16 mouse cellular contexts compared by ENCODE assay signal in the genomic region with DNA sequence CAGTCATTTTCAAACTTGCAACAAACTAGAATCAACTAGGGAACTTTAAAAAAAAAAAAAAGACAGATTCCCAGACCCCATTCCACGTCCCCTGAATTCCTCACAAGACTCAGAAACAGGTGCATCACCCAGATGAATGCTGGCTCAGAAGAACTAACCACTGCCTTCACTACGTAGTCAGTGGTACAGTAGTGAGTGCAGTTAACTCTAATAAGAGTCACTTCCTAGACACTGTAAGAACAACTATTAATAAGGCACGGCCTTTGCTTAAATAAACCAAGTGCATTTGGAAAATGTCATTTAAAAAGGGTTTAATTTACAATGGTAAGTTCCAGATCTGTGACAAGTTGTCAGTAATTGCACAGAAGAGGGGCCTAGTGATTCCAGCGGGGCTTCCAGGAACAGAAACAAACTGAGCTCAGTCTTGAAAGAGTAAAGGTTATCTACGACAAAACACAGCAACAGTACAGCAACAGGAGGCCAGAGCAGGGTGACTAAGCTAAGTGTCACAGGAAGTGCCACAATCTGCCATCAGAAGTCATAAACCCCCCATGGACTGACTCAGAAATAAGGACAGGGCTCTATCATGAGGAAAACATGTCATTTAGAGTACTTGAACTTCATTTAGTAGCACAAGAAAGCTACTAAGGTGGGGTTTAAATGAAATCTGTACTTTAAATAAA. TPM values are rescaled to one million over a fixed set of nuclear protein-coding genes. Genes with fewer than 3 reads are reported as not detected.
A peak's percentile ranks its signal among the peaks of the same experiment; 100 is the strongest.
DNase-seq lines count a peak whose midpoint lies in the region; ATAC-seq and TF ChIP-seq lines count a peak whose summit lies in the region.
"Had no signal": no experiment of that assay in that cellular context is flagged by ENCODE, and none has a peak within 500 bp of the region (broad histone marks: within the 10 kb centered on the region; RNA-seq: fewer than 3 reads in every experiment).

No protein-coding gene starts in this region.

- H3K4me1 ChIP-seq in megakaryocyte, embryonic 14.5 days = peaks cover 58% of the 10 kb centered on the region
- H3K4me1 ChIP-seq in intestine, postnatal 0 days (replicated peaks; ENCODE audit: control insufficient read depth, insufficient read depth, low read length) = no peaks in the 10 kb centered on the region; the same call in 1 of the 2 replicates
- no peaks in the 10 kb centered on the region for H3K4me1 ChIP-seq in stomach, postnatal 0 days (replicated peaks; ENCODE audit: control insufficient read depth, insufficient read depth)

- DNase-seq in adrenal gland, adult 2 months = peak; percentile 63
- no peak for DNase-seq in adrenal gland, postnatal 4 days (ENCODE audit: low spot score in 2 of 2)
- no peak for DNase-seq in stomach, postnatal 0 days (ENCODE audit: low spot score)
- DNase-seq in spleen, postnatal 10 days (ENCODE audit: low spot score in 2 of 2) = no peak
- DNase-seq in cerebellum, adult 11 months = no peak
- DNase-seq: cerebellum, adult 18-20 months had no signal

- TF ChIP-seq EP300 in stomach, postnatal 0 days (optimal IDR thresholded peaks at IDR 0.05) = no peak

- peaks cover 34% of the 10 kb centered on the region for H3K36me3 ChIP-seq in megakaryocyte, embryonic 14.5 days (replicated peaks; ENCODE audit: low read length)
- peaks cover 15% of the 10 kb centered on the region; the same call in 1 of the 2 replicates for H3K36me3 ChIP-seq in intestine, postnatal 0 days (ENCODE audit: control insufficient read depth, insufficient read depth)
- H3K36me3 ChIP-seq in stomach, postnatal 0 days (ENCODE audit: control insufficient read depth, insufficient read depth, low read length) = 0 out of 2 replicates have a peak, but pooled peaks cover 3% of the 10 kb centered on the region

- no peak overlapping the region for H3K9ac ChIP-seq in intestine, postnatal 0 days (ENCODE audit: low read depth, low read length)
- no peak overlapping the region for H3K9ac ChIP-seq in stomach, postnatal 0 days (ENCODE audit: low read length)
- H3K9ac ChIP-seq: embryonic facial prominence, embryonic 13.5 days had no signal

- no peak for TF ChIP-seq CTCF in intestine, postnatal 0 days (IDR thresholded peaks at IDR 0.05; ENCODE audit: low read depth)
- TF ChIP-seq CTCF in stomach, postnatal 0 days (IDR thresholded peaks at IDR 0.05; ENCODE audit: low read depth) = no peak

- no peaks in the 10 kb centered on the region for H3K9me3 ChIP-seq in megakaryocyte, embryonic 14.5 days
- H3K9me3 ChIP-seq in intestine, postnatal 0 days (ENCODE audit: control insufficient read depth) = no peaks in the 10 kb centered on the region
- H3K9me3 ChIP-seq in stomach, postnatal 0 days (ENCODE audit: control insufficient read depth, low read length) = no peaks in the 10 kb centered on the region
- H3K9me3 ChIP-seq: embryonic facial prominence, embryonic 13.5 days had no signal

- 45% methylated on average over 5 of the region's 5 CpGs for WGBS in intestine, postnatal 0 days
- WGBS in stomach, postnatal 0 days = 51% methylated on average over 5 of the region's 5 CpGs

- no peak for ATAC-seq in megakaryocyte, adult 5-6 weeks (ENCODE audit: poor library complexity, severe bottlenecking)
- peak; percentile 97 for ATAC-seq in intestine, postnatal 0 days
- peak; percentile 67; the same call in 1 of the 2 replicates for ATAC-seq in stomach, postnatal 0 days (ENCODE audit: low FRiP score, low TSS enrichment)
- ATAC-seq: lung, postnatal 0 days; midbrain, embryonic 16.5 days had no signal

- peak overlapping the region; percentile 87 for H3K4me3 ChIP-seq in megakaryocyte, embryonic 14.5 days (replicated peaks)
- H3K4me3 ChIP-seq in intestine, postnatal 0 days (ENCODE audit: low read depth, low read length) = no peak overlapping the region
- no peak overlapping the region for H3K4me3 ChIP-seq in stomach, postnatal 0 days (ENCODE audit: low read depth, low read length)
- H3K4me3 ChIP-seq: embryonic facial prominence, embryonic 13.5 days; left cerebral cortex, adult 2 months had no signal

- peak overlapping the region; percentile 65 for H3K27ac ChIP-seq in intestine, postnatal 0 days (ENCODE audit: low read depth, low read length)
- H3K27ac ChIP-seq in stomach, postnatal 0 days (replicated peaks) = no peak overlapping the region
- H3K27ac ChIP-seq: embryonic facial prominence, embryonic 13.5 days; kidney, postnatal 0 days; left cerebral cortex, adult 2 months had no signal

- no peaks in the 10 kb centered on the region for H3K27me3 ChIP-seq in megakaryocyte, embryonic 14.5 days (replicated peaks)
- H3K27me3 ChIP-seq in intestine, postnatal 0 days (replicated peaks; ENCODE audit: control insufficient read depth, insufficient read depth, low read length) = no peaks in the 10 kb centered on the region
- no peaks in the 10 kb centered on the region for H3K27me3 ChIP-seq in stomach, postnatal 0 days (ENCODE audit: control insufficient read depth, insufficient read depth, low read length)
- H3K27me3 ChIP-seq: embryonic facial prominence, embryonic 13.5 days had no signal

- H3K4me2 ChIP-seq in intestine, postnatal 0 days (replicated peaks; ENCODE audit: low read depth) = no peak overlapping the region
- H3K4me2 ChIP-seq in stomach, postnatal 0 days (replicated peaks; ENCODE audit: low read depth) = no peak overlapping the region
- H3K4me2 ChIP-seq: embryonic facial prominence, embryonic 13.5 days had no signal

RNA-seq across cellular contexts. Expression of a gene that starts 11.1 kb away (rescaled TPM):
- total RNA-seq in adrenal gland, adult 2 months (2021) = 10 to 100 TPM; 11.4 to 17.9 TPM
- 0.96 and 1.2 TPM in 2 replicates for polyA plus RNA-seq in adrenal gland, adult 2 months (2012; rRNA removed)
- total RNA-seq in adrenal gland, postnatal 4 days (2021) = 10 to 100 TPM; 23.2 to 25.0 TPM
- 0.30 and 0.32 TPM in 2 replicates for polyA plus RNA-seq in megakaryocyte, embryonic 14.5 days (2012; ENCODE audit: insufficient read depth, low replicate concordance)
- total RNA-seq in megakaryocyte, adult 5-6 weeks (2015) = 33.4 and 38.2 TPM in 2 replicates
- 24.7 and 33.2 TPM in 2 replicates for total RNA-seq in megakaryocyte, adult 5-6 weeks (2017)
- polyA plus RNA-seq in intestine, postnatal 0 days (2015; fragmentation: Nextera tagmentation; extraction: Ambion mirVana) = 8.1 and 8.2 TPM in 2 replicates
- polyA plus RNA-seq in stomach, postnatal 0 days (2015; fragmentation: Nextera tagmentation; extraction: Ambion mirVana) = 9.9 and 10.4 TPM in 2 replicates

RNA-seq across cellular contexts. Expression of a gene that starts 36.3 kb away (rescaled TPM):
- not detected for total RNA-seq in adrenal gland, adult 2 months (2021)
- polyA plus RNA-seq in adrenal gland, adult 2 months (2012; rRNA removed) = not detected in 2 replicates
- under 1 TPM in 1 of 2 experiments, not detected in 1; 0.17 TPM for total RNA-seq in adrenal gland, postnatal 4 days (2021)
- polyA plus RNA-seq in megakaryocyte, embryonic 14.5 days (2012; ENCODE audit: insufficient read depth, low replicate concordance) = not detected in 2 replicates
- not detected in 2 replicates for total RNA-seq in megakaryocyte, adult 5-6 weeks (2015)
- not detected in 2 replicates for total RNA-seq in megakaryocyte, adult 5-6 weeks (2017)
- polyA plus RNA-seq in intestine, postnatal 0 days (2015; fragmentation: Nextera tagmentation; extraction: Ambion mirVana) = not detected in 2 replicates
- 0.05 TPM in 1 of 2 replicates, not detected in the other for polyA plus RNA-seq in stomach, postnatal 0 days (2015; fragmentation: Nextera tagmentation; extraction: Ambion mirVana)
- total RNA-seq: heart, adult 8-10 months had no signal
- polyA plus RNA-seq: kidney, postnatal 0 days; lung, postnatal 0 days; midbrain, embryonic 16.5 days; urinary bladder, adult 2 months had no signal
